Mouse (Mus musculus): ENCODE results near the gene 1700020D05Rik.

1700020D05Rik gene

GRCm38 (mm10) chr19:5503687-5504086, at the start of gene 1700020D05Rik:
Gene 1700020D05Rik (minus strand): TSS chr19:5503787.
- no peak for DNase-seq

- no peak for DNase-seq
Observed at GRCm38 (mm10) chr19:5547471-5548056, 44.0 kb upstream of the 1700020D05Rik start.

- no peak for DNase-seq
Observed at GRCm38 (mm10) chr19:5544031-5544430, 40.4 kb upstream of the 1700020D05Rik start.

- no peak for DNase-seq
Observed at GRCm38 (mm10) chr19:5543362-5543761, 39.8 kb upstream of the 1700020D05Rik start.

GRCm38 (mm10) chr19:5538786-5539185, 35.2 kb upstream of the 1700020D05Rik start:
- no peak for DNase-seq

GRCm38 (mm10) chr19:5532520-5532919, 28.9 kb upstream of the 1700020D05Rik start:
- no peak for DNase-seq

- no peak for DNase-seq
Observed at GRCm38 (mm10) chr19:5530138-5530524, 26.5 kb upstream of the 1700020D05Rik start.

GRCm38 (mm10) chr19:5529325-5530137, 25.9 kb upstream of the 1700020D05Rik start:
- peak; percentile 97 to 99 for DNase-seq

GRCm38 (mm10) chr19:5525204-5525603, 21.6 kb upstream of the 1700020D05Rik start:
- no peak for DNase-seq

GRCm38 (mm10) chr19:5518721-5519120, 15.1 kb upstream of the 1700020D05Rik start:
- peak in 1 of 2 experiments; percentile 16 for DNase-seq

- no peak for DNase-seq
Observed at GRCm38 (mm10) chr19:5516906-5517505, 13.4 kb upstream of the 1700020D05Rik start.

GRCm38 (mm10) chr19:5515840-5516777, 12.5 kb upstream of the 1700020D05Rik start:
- peak in 1 of 2 experiments; percentile 21 for DNase-seq

GRCm38 (mm10) chr19:5513005-5513349, 9.4 kb upstream of the 1700020D05Rik start:
- DNase-seq = no peak

- DNase-seq = no peak
Observed at GRCm38 (mm10) chr19:5512091-5513004, 8.8 kb upstream of the 1700020D05Rik start.

- peak in 1 of 2 experiments; percentile 21 for DNase-seq
Observed at GRCm38 (mm10) chr19:5511074-5511632, 7.6 kb upstream of the 1700020D05Rik start.

- peak; percentile 98 to 99 for DNase-seq
Observed at GRCm38 (mm10) chr19:5510031-5511026, 6.7 kb upstream of the 1700020D05Rik start, which contains the start of gene Snx32. Gene Snx32 (minus strand): TSS chr19:5510538.

- DNase-seq = no peak
Observed at GRCm38 (mm10) chr19:5500330-5500875, 3.2 kb downstream of the 1700020D05Rik start.

- DNase-seq = no peak
Observed at GRCm38 (mm10) chr19:5496052-5496370, 7.6 kb downstream of the 1700020D05Rik start.

- no peak for DNase-seq
Observed at GRCm38 (mm10) chr19:5495353-5496051, 8.1 kb downstream of the 1700020D05Rik start.

Measured in kidney, adult 8-10 months (tissue).